Mouse (Mus musculus) mature B cell (primary cell): ENCODE measurements around the gene Apof.

Experiments used
- in situ Hi-C: fragments of 300-500 bp; cut with MboI; formaldehyde crosslinking; loops from 2 replicates; pipeline ENCODE4 v1.14.3; 2019

Apof gene

GRCm38 (mm10) chr10:128268371-128268770 lies at the start of gene Apof:
Gene Apof (plus strand): TSS chr10:128268671.
- in situ Hi-C loops, result no loop called here

DNA sequence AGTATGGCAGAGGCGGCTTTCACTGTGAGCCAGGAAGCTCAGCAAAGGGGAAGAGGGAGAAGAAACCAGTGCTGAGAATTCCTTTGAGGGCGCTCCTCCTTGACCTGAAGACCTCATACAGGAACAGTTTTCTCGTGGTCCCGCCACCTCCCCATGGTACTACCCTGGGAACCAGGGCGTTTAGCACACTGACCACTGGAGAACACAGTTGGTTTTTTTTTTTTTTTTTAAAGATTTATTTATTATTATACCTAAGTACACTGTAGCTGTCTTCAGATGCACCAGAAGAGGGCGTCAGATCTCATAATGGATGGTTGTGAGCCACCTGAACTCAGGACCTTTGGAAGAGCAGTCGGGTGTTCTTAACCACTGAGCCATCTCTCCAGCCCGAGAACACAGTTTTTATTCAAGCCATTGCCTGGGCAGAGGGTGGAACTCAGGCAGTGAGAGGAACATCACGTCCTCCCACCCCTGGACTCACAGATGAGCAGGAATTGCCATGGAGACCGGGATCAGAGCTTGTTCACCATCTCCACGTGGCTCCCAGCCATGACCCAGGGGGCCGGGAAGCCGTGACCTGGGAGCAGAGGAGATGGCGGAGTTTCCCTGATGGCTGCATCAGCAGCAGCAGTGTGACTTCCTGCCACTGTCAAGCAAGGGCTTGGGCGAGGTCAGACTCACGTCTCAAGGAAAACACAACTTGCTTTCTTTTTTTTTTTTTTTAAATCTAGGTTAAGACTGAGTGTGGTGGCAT lies 46.8 kb upstream of the Apof start:
- in situ Hi-C loops, result no loop called here

DNA sequence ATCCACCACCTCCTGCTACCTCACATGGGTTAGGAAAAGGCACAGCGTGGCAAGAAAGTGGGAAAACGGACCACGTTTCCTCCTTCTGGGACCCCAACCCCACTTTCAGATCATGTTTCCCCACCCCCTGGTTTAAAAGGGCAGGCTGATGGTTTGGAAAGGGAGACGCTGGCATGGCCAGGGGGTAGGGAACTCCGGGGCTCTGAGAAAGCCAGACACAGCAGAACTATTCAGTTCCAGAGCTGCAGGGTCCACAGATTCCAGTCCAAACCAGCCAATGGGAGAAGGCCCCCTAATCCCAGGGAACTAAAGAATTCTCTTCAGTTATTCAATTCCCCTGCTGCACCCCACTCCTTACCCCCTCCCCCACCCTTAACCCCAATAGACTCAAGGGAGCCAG lies 43.4 kb upstream of the Apof start:
- in situ Hi-C loops, result no loop called here

GRCm38 (mm10) chr10:128225538-128225937 lies 42.9 kb upstream of the Apof start, which contains the start of gene Mip:
Gene Mip (plus strand): TSS chr10:128225838.
- in situ Hi-C loops, result no loop called here

DNA sequence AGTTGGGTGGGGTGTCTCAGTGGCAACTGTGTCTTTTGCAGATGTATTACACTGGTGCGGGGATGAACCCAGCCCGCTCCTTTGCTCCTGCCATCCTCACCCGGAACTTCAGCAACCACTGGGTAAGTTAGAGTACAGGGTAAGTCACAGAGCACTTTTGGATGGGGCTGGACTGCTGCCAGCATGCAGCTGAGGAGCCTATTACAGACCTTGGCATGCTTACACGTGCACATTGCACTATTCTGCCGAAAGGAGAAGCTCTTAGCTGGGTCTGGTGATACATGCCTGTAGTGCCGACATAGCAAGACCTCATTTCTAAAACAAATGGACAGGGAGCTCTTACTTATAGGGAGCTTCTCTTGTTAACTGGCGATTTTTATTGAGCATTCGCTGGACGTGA lies 40.9 kb upstream of the Apof start:
- in situ Hi-C loops, result no loop called here

GRCm38 (mm10) chr10:128228009-128228408 lies 40.5 kb upstream of the Apof start:
- in situ Hi-C loops, result no loop called here

DNA sequence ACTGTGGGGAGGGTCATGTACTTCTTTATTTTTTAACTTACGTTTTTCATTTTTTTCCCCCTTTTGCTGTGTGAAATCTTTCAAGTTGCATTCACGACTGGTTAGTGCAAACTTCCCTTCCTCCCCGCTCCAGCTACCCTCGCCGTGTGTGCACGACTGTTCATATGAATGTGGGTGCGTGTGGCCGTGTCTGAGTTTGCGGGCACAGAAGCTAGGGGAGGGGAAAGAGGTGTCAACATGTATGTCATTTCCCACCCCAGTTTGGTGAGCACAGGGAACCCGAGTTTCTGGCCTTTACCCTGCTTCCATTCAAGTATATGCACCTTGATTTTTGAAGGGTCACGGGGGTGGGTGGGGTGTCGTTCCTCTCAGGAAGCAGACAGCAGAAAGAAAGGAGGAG lies 37.9 kb upstream of the Apof start:
- in situ Hi-C loops, result no loop called here

DNA sequence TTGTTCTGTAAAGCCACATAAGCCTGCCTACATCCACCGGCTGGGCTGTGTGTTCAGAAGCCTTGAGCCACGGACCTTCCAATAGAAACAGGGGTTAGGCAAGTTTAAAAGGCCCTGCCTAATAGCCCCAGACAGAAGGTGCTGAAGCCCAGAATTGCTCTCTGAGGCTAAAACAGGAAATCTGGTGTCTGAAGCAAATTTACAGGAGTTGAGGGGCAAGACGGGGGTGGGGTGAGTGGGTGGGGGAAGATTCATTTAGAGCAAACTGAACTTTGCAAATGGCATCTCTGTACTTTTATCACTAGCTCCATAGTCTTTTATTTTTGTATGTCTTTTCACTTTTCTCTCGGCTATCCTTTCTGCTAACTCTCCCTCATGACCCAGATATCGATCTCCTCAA lies 37.3 kb upstream of the Apof start:
- in situ Hi-C loops, result no loop called here

- in situ Hi-C loops, result no loop called here
These were observed 36.6 kb upstream of the Apof start, which contains the start of gene Timeless for GRCm38 (mm10) chr10:128231697-128232419. Gene Timeless (plus strand): TSS chr10:128232065.

- in situ Hi-C loops, result no loop called here
These were observed 36.0 kb upstream of the Apof start for GRCm38 (mm10) chr10:128232420-128232985.

GRCm38 (mm10) chr10:128236321-128236720 lies 32.1 kb upstream of the Apof start:
- in situ Hi-C loops, result no loop called here

DNA sequence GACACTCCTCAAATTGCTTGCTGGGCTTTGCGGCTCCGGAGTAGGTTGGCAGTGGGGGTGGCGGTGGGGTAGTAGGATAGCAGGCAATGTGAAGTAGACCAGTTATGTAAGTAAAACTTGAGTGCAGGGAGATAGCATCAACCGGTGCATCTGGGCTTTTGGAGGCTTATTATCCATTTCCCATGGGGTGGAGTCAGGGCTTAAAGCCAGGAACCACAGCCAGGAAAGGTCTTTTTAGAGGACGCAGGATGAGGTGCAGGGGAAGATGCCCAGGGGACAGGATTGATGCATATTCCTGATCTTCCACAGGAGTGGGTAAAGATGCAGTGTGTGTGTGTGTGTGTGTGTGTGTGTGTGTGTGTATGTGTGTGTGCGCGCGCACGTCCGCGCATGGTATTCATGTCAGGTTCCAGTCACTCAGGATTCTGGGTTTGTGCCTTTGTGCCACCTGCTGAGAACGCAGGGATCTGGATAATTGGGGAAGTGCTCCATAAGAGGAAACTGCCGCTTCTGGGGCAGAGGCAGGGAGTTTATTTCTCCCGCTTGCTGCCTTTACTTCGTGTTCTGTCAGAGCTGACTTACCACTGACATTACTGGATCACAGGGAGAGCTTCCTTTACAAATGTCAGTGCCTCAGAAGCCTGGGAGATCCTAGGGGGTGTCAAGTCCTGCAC lies 30.5 kb upstream of the Apof start:
- in situ Hi-C loops, result no loop called here

DNA sequence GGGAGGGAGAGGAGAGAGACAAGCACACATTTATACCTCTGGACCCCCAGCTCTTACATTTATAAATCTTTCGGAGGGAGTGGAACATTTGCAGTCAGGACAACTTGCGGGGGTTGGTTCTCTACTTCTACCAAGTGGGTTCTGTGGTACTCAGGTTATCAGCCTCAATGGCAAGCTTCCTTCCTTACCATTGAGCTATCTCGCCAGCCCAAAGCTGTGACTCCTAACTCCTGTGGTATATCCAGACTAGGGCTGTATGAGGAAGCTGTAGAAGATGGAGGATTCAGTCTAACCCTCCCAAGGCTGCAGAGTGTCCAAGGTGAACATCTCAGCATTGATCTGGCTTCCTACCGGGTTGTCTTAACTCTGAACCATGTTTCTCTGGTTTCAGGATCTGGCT lies 29.3 kb upstream of the Apof start:
- in situ Hi-C loops, result no loop called here

- in situ Hi-C loops, result no loop called here
These were observed 28.3 kb upstream of the Apof start for GRCm38 (mm10) chr10:128240131-128240530.

GRCm38 (mm10) chr10:128243252-128243651 lies 25.2 kb upstream of the Apof start:
- in situ Hi-C loops, result no loop called here

GRCm38 (mm10) chr10:128244121-128244520 lies 24.4 kb upstream of the Apof start:
- in situ Hi-C loops, result no loop called here

GRCm38 (mm10) chr10:128247020-128247732 lies 21.3 kb upstream of the Apof start:
- in situ Hi-C loops, result no loop called here

GRCm38 (mm10) chr10:128250565-128250964 lies 17.9 kb upstream of the Apof start:
- in situ Hi-C loops, result no loop called here

DNA sequence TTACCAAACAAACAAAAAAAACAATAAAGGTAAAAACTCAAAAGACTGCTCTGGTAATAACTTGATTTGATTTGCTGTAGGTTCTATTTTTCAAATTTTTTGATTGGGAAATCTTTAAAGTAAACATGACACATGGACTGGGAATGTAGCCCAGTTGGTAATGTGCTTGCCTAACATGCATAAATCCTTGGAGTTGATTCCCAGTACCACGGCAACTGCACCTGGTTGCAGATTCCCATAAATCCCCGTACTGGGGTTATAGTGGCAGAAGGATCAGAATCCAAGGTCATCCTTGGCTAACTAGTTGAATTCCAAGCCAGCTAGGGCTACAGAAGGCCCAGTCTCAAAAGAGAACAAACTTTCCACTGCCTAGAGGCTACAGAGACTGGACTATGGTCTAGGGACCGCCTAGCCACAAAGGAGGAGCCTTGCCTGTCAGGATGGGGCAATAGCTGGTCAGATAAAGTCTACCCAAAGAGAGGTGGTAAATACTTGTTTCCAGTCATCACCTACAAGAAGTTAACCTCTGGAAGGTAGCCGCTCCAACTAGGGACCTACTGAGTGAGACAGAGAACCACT lies 14.7 kb upstream of the Apof start, which contains the start of gene Apon:
Gene Apon, plus strand, starts transcription at position 420 of the 579 bp plus-strand sequence.
- in situ Hi-C loops, result no loop called here

DNA sequence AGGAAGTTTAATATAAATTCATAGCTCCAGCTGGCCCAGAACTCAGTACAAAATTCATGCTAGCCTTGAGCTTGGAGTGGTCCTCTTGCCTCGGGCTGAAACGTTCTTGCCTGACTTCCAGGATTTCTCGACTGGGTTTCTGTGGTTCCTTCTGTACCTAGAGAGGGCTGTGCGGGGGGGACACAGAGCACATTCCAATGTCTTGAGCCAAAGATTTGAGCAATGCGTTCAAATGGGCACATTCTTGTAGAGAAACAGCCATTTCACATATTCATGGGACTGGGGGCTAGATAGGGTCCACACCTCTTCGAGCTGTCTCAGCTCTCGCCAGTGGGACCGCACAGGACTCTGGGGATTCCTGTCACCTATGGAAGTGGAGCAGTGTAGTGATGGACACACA lies 12.5 kb upstream of the Apof start:
- in situ Hi-C loops, result no loop called here

GRCm38 (mm10) chr10:128256328-128256727 lies 12.1 kb upstream of the Apof start:
- in situ Hi-C loops, result no loop called here
